Mouse (Mus musculus): Measurements from ENCODE around the gene Anxa6.
"Not testable (repeated sequence)": the region's sequence is repeated elsewhere in the genome, so short reads cannot be mapped to it uniquely, and the experiment has no call there.

The Anxa6 gene

DNA sequence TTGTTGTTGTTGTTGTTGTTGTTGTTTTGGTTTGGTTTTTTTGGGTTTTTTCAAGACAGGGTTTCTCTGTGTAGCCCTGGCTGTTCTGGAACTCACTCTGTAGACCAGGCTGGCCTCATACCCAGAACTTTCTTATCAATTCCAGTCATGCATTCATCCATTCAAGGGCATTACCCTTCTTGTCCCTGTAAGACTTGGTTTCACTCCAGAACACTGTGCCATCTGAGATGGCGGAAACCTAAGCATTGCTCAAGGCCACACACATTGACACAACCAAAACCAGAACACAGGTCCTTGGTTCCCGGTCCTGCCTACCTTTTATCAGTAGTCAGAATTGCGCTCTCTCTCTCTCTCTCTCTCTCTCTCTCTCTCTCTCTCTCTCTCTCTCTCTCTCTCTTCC lies 75.5 kb downstream of the Anxa6 start:
- DNase-seq, result not testable (repeated sequence)

GRCm38 (mm10) chr11:54956912-54957311 lies 76.3 kb downstream of the Anxa6 start:
- DNase-seq, result peak; percentile 24

- DNase-seq, result peak; percentile 100
Observed at GRCm38 (mm10) chr11:54955735-54956480, 77.3 kb downstream of the Anxa6 start.

DNA sequence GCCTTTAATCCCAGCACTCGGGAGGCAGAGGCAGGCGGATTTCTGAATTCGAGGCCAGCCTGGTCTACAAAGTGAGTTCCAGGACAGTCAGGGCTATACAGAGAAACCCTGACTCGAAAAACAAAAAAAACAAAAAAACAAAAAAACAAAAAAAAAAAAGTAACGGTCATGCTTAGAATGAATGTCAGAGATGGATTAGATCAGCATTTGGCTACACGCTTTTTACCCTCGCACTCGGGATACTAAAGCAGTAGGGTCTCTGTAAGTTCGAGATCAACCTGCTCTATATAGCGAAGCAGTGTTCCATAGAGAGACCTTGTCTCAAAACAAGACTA lies 77.9 kb downstream of the Anxa6 start:
- DNase-seq, result not testable (repeated sequence)

DNA sequence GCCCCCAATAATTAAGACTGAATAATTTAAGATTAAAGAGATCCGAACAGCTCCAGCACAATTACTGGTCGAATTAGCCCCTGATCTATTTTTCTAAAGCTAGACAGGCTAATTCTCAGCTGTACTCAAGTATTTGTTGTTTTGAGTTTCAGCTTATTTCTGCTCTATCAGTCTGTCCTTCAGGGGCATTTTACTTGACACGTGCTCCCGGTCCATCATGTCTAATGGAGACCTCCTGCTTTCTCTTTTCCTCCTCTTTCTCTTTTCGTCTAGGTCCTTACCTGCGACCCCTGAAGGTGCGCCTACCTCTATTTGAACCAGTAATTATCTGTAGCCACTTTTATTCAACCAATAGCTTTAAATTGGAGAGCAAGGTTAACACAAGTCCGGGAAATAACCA lies 78.5 kb downstream of the Anxa6 start:
- DNase-seq, result no peak

DNA sequence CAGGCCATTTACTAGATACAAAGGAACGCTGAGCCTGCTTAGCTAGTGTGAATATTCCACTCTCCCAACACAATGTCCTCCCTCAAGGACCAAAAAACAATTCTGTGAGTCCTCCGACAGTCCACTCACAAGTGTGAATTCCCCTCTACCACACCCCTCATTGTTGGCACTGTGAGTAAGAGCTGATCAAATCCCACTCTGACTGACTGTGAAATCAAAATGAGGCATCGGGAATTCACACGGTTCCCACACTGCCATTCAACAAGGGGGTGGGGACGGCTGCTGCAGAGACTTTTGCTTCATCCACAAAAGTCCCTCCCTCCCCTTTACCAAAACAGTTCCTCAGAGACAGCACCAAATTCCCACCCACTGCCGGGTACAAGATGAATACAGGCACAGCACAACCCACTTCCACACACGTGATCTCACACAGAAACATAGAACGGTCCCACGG lies 79.2 kb downstream of the Anxa6 start:
- peak; percentile 52 for DNase-seq

- no peak for DNase-seq
Observed at GRCm38 (mm10) chr11:54952651-54953050, 80.6 kb downstream of the Anxa6 start.

- no peak for DNase-seq
Observed at GRCm38 (mm10) chr11:54950684-54951083, 82.6 kb downstream of the Anxa6 start.

DNA sequence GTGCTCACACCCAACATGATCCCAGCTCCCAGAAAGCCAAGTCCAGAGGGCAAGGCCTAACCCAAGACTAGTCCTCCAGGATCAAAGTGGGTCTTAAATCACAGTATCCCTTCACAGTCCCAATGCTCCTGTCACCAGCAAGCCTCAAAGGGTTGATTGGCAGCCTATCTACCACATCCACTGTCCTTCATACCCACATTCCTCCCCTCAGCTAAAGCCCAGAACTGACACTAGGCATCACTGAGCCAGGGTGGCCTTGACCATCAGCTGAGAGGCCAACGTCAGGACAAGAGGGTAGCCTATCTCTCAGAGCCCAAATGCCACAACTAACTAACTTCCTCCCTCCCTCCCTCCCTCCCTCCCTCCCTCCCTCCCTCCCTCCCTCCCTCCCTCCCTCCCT lies 83.5 kb downstream of the Anxa6 start:
- no peak for DNase-seq

DNA sequence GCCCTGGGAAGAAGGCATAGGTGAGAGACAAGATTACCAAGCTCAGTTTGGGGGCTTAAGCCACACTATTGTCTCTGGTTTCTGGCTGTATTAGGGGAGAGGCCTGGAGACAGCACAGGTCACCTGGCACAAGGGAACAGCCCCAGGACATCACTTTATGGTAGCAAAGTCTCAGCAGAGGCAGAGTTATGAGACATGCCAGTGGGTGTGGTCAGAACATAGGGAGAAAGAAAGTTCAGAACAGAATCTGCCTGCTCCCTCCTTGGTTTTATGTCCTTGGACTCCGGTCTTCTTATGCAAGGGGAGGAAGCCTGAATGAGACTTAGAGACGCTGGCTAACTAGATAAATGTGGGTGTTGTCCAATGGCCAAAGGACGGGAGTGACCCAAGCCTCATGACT lies 88.5 kb downstream of the Anxa6 start:
- no peak for DNase-seq

- DNase-seq, result no peak
Observed at GRCm38 (mm10) chr11:54940056-54940455, 93.2 kb downstream of the Anxa6 start.

GRCm38 (mm10) chr11:54939501-54939900 lies 93.7 kb downstream of the Anxa6 start:
- no peak for DNase-seq

DNA sequence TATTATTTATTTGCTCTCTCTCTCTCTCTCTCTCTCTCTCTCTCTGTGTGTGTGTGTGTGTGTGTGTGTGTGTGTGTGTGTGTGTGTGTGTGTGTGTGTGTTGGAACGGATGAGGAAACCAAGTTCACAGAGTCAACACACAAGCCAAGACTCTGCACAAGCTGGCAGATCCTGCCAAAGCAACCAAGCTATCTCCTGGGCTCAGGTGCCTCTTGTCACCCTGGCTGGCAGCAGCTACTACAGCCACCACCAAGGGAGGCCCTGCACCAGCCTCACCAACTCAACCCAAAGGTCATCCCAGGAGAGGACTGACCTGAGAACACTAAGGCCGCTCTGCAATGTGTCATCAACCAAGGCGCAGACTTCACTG lies 96.5 kb downstream of the Anxa6 start:
- DNase-seq, result no peak

GRCm38 (mm10) chr11:54936035-54936770 lies 97.0 kb downstream of the Anxa6 start:
- peak; percentile 75 for DNase-seq

GRCm38 (mm10) chr11:54934198-54934597 lies 99.0 kb downstream of the Anxa6 start:
- DNase-seq, result no peak

- DNase-seq, result no peak
Observed at GRCm38 (mm10) chr11:54932540-54932939, 100.7 kb downstream of the Anxa6 start.

GRCm38 (mm10) chr11:54931405-54932093 lies 101.7 kb downstream of the Anxa6 start:
- peak; percentile 80 for DNase-seq

GRCm38 (mm10) chr11:54930318-54930979 lies 102.8 kb downstream of the Anxa6 start:
- DNase-seq, result peak; percentile 70

GRCm38 (mm10) chr11:54929744-54930143 lies 103.5 kb downstream of the Anxa6 start:
- DNase-seq, result no peak

- peak; percentile 60 for DNase-seq
Observed at GRCm38 (mm10) chr11:54929290-54929689, 104.0 kb downstream of the Anxa6 start.

Measured in lung, postnatal 36 days (tissue).